Mouse (Mus musculus): ENCODE measurements around the gene Celf2.
A peak's percentile ranks its signal among the peaks of the same experiment; 100 is the strongest.

The Celf2 gene

GRCm38 (mm10) chr2:6915386-6915785 is 594.0 kb downstream of the Celf2 start:
- no peak for DNase-seq (ENCODE audit: low spot score in 2 of 2)

- DNase-seq (ENCODE audit: low spot score in 2 of 2), result no peak
These were observed 596.0 kb downstream of the Celf2 start for GRCm38 (mm10) chr2:6913315-6913714.

GRCm38 (mm10) chr2:6911932-6912331 is 597.4 kb downstream of the Celf2 start:
- no peak for DNase-seq (ENCODE audit: low spot score in 2 of 2)

GRCm38 (mm10) chr2:6909921-6910320 is 599.4 kb downstream of the Celf2 start:
- no peak for DNase-seq (ENCODE audit: low spot score in 2 of 2)

GRCm38 (mm10) chr2:6904411-6904810 is 605.0 kb downstream of the Celf2 start:
- no peak for DNase-seq (ENCODE audit: low spot score in 2 of 2)

- no peak for DNase-seq (ENCODE audit: low spot score in 2 of 2)
These were observed 606.1 kb downstream of the Celf2 start for GRCm38 (mm10) chr2:6903251-6903763.

GRCm38 (mm10) chr2:6896896-6897295 is 612.5 kb downstream of the Celf2 start:
- no peak for DNase-seq (ENCODE audit: low spot score in 2 of 2)

GRCm38 (mm10) chr2:6893597-6893996 is 615.8 kb downstream of the Celf2 start:
- no peak for DNase-seq (ENCODE audit: low spot score in 2 of 2)

GRCm38 (mm10) chr2:6893095-6893494 is 616.3 kb downstream of the Celf2 start:
- no peak for DNase-seq (ENCODE audit: low spot score in 2 of 2)

- no peak for DNase-seq (ENCODE audit: low spot score in 2 of 2)
These were observed 624.3 kb downstream of the Celf2 start for GRCm38 (mm10) chr2:6884796-6885711.

- DNase-seq (ENCODE audit: low spot score in 2 of 2), result no peak
These were observed 625.2 kb downstream of the Celf2 start for GRCm38 (mm10) chr2:6883996-6884795.

- no peak for DNase-seq (ENCODE audit: low spot score in 2 of 2)
These were observed 627.0 kb downstream of the Celf2 start for GRCm38 (mm10) chr2:6882236-6882885.

- no peak for DNase-seq (ENCODE audit: low spot score in 2 of 2)
These were observed 628.3 kb downstream of the Celf2 start for GRCm38 (mm10) chr2:6880941-6881575.

- DNase-seq (ENCODE audit: low spot score in 2 of 2), result no peak
These were observed 632.3 kb downstream of the Celf2 start for GRCm38 (mm10) chr2:6877094-6877493.

GRCm38 (mm10) chr2:6876547-6876946 is 632.8 kb downstream of the Celf2 start:
- no peak for DNase-seq (ENCODE audit: low spot score in 2 of 2)

- no peak for DNase-seq (ENCODE audit: low spot score in 2 of 2)
These were observed 634.2 kb downstream of the Celf2 start for GRCm38 (mm10) chr2:6875071-6875611.

GRCm38 (mm10) chr2:6874266-6874955 is 635.0 kb downstream of the Celf2 start:
- no peak for DNase-seq (ENCODE audit: low spot score in 2 of 2)

- no peak for DNase-seq (ENCODE audit: low spot score in 2 of 2)
These were observed 635.7 kb downstream of the Celf2 start for GRCm38 (mm10) chr2:6873711-6874110.

GRCm38 (mm10) chr2:6872894-6873255 is 636.5 kb downstream of the Celf2 start:
- no peak for DNase-seq (ENCODE audit: low spot score in 2 of 2)

- peak; percentile 67 to 74 for DNase-seq (ENCODE audit: low spot score in 2 of 2)
These were observed 637.1 kb downstream of the Celf2 start for GRCm38 (mm10) chr2:6872131-6872893.
